Mouse (Mus musculus) thymus, adult 18-20 months (tissue): ENCODE results near the gene Spred2.

Experiments used
- DNase-seq, 2 experiments: peaks; one replicate each; pipeline ENCODE4 v3.0.0; 2022; ENCODE audit warnings: mixed read lengths in 2 of 2

Spred2 gene

GRCm38 (mm10) chr11:20064926-20065325 lies 140.8 kb downstream of the Spred2 start:
- DNase-seq, result no peak

DNA sequence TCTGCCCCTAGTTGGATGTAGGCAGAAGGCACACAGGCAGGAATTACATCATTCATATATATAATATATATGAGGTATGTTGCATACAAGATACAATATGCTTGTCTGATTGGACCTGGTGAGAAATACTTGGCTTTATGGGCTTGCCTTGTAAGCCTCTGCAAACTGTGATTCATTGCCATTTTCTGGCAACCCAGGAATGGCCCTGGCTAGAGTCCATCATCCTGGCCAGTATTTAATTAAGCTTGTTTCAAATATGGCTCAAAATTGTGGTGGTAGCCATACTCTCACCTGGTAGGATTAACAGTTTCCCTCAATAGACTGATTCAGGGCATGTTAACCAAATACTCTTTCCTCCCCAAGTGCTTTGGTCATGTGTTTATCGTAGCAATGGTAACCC lies 141.9 kb downstream of the Spred2 start:
- DNase-seq, result no peak

- no peak for DNase-seq
These were observed 143.3 kb downstream of the Spred2 start for GRCm38 (mm10) chr11:20067521-20067920.

DNA sequence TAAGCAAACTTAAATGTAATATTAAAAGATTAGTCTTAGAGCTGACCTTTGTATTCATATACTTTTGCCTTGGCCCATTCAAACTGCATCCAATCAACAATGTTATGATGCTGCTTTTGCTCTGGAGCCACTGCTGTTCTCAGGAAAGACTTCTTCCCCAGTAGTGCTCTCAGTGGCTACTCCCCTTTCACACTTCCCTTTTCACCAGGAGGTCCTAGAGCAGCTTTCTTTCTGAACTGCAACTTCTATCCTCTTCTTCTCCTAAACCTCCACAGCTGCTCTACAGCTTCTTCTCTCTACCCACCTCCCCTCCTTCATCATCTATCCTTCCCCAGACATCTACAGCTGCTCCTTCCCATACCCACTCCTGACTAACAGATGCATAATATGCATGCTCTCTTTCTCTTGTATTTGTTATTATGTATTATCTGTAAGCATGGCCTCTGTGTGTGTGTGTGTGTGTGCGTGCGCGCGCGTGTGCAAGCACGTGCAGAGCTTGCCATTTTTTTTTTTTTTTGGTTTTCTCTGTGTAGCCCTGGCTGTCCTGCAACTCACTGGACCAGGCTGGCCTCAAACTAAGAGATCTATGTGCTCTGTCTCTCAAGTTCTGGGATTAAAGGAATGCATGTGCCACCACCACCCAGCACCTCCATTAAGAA lies 144.3 kb downstream of the Spred2 start:
- DNase-seq, result no peak

- DNase-seq, result no peak
These were observed 148.0 kb downstream of the Spred2 start for GRCm38 (mm10) chr11:20072174-20072573.

GRCm38 (mm10) chr11:20072826-20073225 lies 148.7 kb downstream of the Spred2 start:
- DNase-seq, result no peak
